Mouse (Mus musculus): ENCODE measurements around the gene Maats1.
"Not testable (repeated sequence)": the region's sequence is repeated elsewhere in the genome, so short reads cannot be mapped to it uniquely, and the experiment has no call there.

Maats1 gene

GRCm38 (mm10) chr16:38346529-38347325, 4.8 kb upstream of the Maats1 start, which contains the start of the genes Cox17 and Gm21987:
TSS of gene Cox17 (plus strand) at chr16:38346991.
TSS of gene Gm21987 (plus strand) at chr16:38347040.
- DNase-seq, result peak; percentile 93

GRCm38 (mm10) chr16:38344941-38345725, 3.2 kb upstream of the Maats1 start:
- peak; percentile 25 for DNase-seq

GRCm38 (mm10) chr16:38338077-38338476, 3.9 kb downstream of the Maats1 start:
- not testable (repeated sequence) for DNase-seq

- DNase-seq, result no peak
Observed at GRCm38 (mm10) chr16:38334431-38334830, 7.5 kb downstream of the Maats1 start.

- DNase-seq, result no peak
Observed at GRCm38 (mm10) chr16:38329340-38329739, 12.6 kb downstream of the Maats1 start.

GRCm38 (mm10) chr16:38326778-38327397, 15.1 kb downstream of the Maats1 start:
- no peak for DNase-seq

GRCm38 (mm10) chr16:38324311-38324710, 17.6 kb downstream of the Maats1 start:
- no peak for DNase-seq

- DNase-seq, result peak; percentile 67
Observed at GRCm38 (mm10) chr16:38321452-38321935, 20.4 kb downstream of the Maats1 start.

- DNase-seq, result no peak
Observed at GRCm38 (mm10) chr16:38319087-38319486, 22.9 kb downstream of the Maats1 start.

- DNase-seq, result no peak
Observed at GRCm38 (mm10) chr16:38318492-38318891, 23.5 kb downstream of the Maats1 start.

- no peak for DNase-seq
Observed at GRCm38 (mm10) chr16:38308195-38308594, 33.7 kb downstream of the Maats1 start.

GRCm38 (mm10) chr16:38307651-38308050, 34.3 kb downstream of the Maats1 start:
- DNase-seq, result no peak

- DNase-seq, result no peak
Observed at GRCm38 (mm10) chr16:38307221-38307605, 34.7 kb downstream of the Maats1 start.

- DNase-seq, result peak; percentile 38
Observed at GRCm38 (mm10) chr16:38306571-38307220, 35.2 kb downstream of the Maats1 start.

- no peak for DNase-seq
Observed at GRCm38 (mm10) chr16:38304460-38305194, 37.3 kb downstream of the Maats1 start.

GRCm38 (mm10) chr16:38302367-38302766, 39.6 kb downstream of the Maats1 start:
- DNase-seq, result no peak

- no peak for DNase-seq
Observed at GRCm38 (mm10) chr16:38298410-38298809, 43.5 kb downstream of the Maats1 start.

GRCm38 (mm10) chr16:38295349-38295930, 46.5 kb downstream of the Maats1 start:
- no peak for DNase-seq

GRCm38 (mm10) chr16:38294685-38295348, 47.1 kb downstream of the Maats1 start, which contains the start of gene Nr1i2:
TSS of gene Nr1i2 (minus strand) at chr16:38294824.
- no peak for DNase-seq

- no peak for DNase-seq
Observed at GRCm38 (mm10) chr16:38290151-38290550, 51.8 kb downstream of the Maats1 start.

- DNase-seq, result no peak
Observed at GRCm38 (mm10) chr16:38288851-38289250, 53.1 kb downstream of the Maats1 start.

Measured in thymus, postnatal 14 days (tissue).